Comparison of ENCODE assay signal across 27 mouse cellular contexts in genomic region chr3:98119338-98119737, GRCm38 (mm10). TPM values are rescaled to one million over a fixed set of nuclear protein-coding genes. Genes with fewer than 3 reads are reported as not detected.
A peak's percentile ranks its signal among the peaks of the same experiment; 100 is the strongest.
DNase-seq lines count a peak whose midpoint lies in the region; ATAC-seq lines count a peak whose summit lies in the region.
"Had no signal": no experiment of that assay in that cellular context is flagged by ENCODE, and none has a peak within 500 bp of the region (broad histone marks: within the 10 kb centered on the region; RNA-seq: fewer than 3 reads in every experiment).

No protein-coding gene starts in this region.

- peaks cover 82% of the 10 kb centered on the region for H3K36me3 ChIP-seq in embryonic facial prominence, embryonic 13.5 days
- peaks cover 97% of the 10 kb centered on the region for H3K36me3 ChIP-seq in embryonic facial prominence, embryonic 10.5 days (replicated peaks)
- H3K36me3 ChIP-seq in liver, embryonic 11.5 days (ENCODE audit: control insufficient read depth, insufficient read depth, low read length), result peaks cover 27% of the 10 kb centered on the region
- peaks cover 75% of the 10 kb centered on the region for H3K36me3 ChIP-seq in liver, embryonic 15.5 days (replicated peaks)
- peaks cover 37% of the 10 kb centered on the region for H3K36me3 ChIP-seq in hindbrain, embryonic 14.5 days (replicated peaks; ENCODE audit: control insufficient read depth, insufficient read depth)

- H3K27ac ChIP-seq in embryonic facial prominence, embryonic 13.5 days, result no peak overlapping the region
- H3K27ac ChIP-seq in embryonic facial prominence, embryonic 10.5 days (replicated peaks), result no peak overlapping the region
- no peak overlapping the region for H3K27ac ChIP-seq in liver, embryonic 11.5 days (ENCODE audit: low read depth, low read length)
- peak overlapping the region; percentile 48; the same call in 1 of the 2 replicates for H3K27ac ChIP-seq in liver, embryonic 15.5 days (replicated peaks)
- H3K27ac ChIP-seq in hindbrain, embryonic 14.5 days, result no peak overlapping the region
- H3K27ac ChIP-seq: embryonic facial prominence, embryonic 15.5 days; forebrain, embryonic 15.5 days; hindbrain, embryonic 10.5 days; hindbrain, postnatal 0 days had no signal

- no peak overlapping the region for H3K4me2 ChIP-seq in embryonic facial prominence, embryonic 13.5 days
- H3K4me2 ChIP-seq in liver, embryonic 11.5 days, result no peak overlapping the region
- H3K4me2 ChIP-seq in liver, embryonic 15.5 days, result no peak overlapping the region
- H3K4me2 ChIP-seq in hindbrain, embryonic 14.5 days (replicated peaks), result no peak overlapping the region
- H3K4me2 ChIP-seq: embryonic facial prominence, embryonic 15.5 days; forebrain, embryonic 15.5 days; heart, embryonic 11.5 days had no signal

- H3K27me3 ChIP-seq in embryonic facial prominence, embryonic 13.5 days, result no peaks in the 10 kb centered on the region
- no peaks in the 10 kb centered on the region for H3K27me3 ChIP-seq in embryonic facial prominence, embryonic 10.5 days (replicated peaks; ENCODE audit: low read depth, poor library complexity, severe bottlenecking)
- H3K27me3 ChIP-seq in liver, embryonic 11.5 days (replicated peaks; ENCODE audit: control insufficient read depth, insufficient read depth, low read length), result no peaks in the 10 kb centered on the region
- H3K27me3 ChIP-seq in liver, embryonic 15.5 days, result no peaks in the 10 kb centered on the region
- no peaks in the 10 kb centered on the region for H3K27me3 ChIP-seq in hindbrain, embryonic 14.5 days (ENCODE audit: control insufficient read depth, insufficient read depth, low read length)
- H3K27me3 ChIP-seq: embryonic facial prominence, embryonic 15.5 days; forebrain, embryonic 15.5 days; megakaryocyte, embryonic 14.5 days had no signal

- no peaks in the 10 kb centered on the region for H3K4me1 ChIP-seq in embryonic facial prominence, embryonic 13.5 days
- peaks cover 6% of the 10 kb centered on the region for H3K4me1 ChIP-seq in embryonic facial prominence, embryonic 10.5 days
- H3K4me1 ChIP-seq in liver, embryonic 11.5 days (replicated peaks; ENCODE audit: control insufficient read depth, insufficient read depth, low read length), result no peaks in the 10 kb centered on the region
- H3K4me1 ChIP-seq in liver, embryonic 15.5 days (replicated peaks), result peaks cover 12% of the 10 kb centered on the region
- H3K4me1 ChIP-seq in hindbrain, embryonic 14.5 days (replicated peaks; ENCODE audit: control insufficient read depth, insufficient read depth, low read length), result no peaks in the 10 kb centered on the region
- H3K4me1 ChIP-seq: embryonic facial prominence, embryonic 15.5 days; forebrain, embryonic 15.5 days had no signal

- intact Hi-C loops in heart, postnatal 10 days (cut with DNase I), result no loop called here

- no peak for ATAC-seq in embryonic facial prominence, embryonic 13.5 days (ENCODE audit: insufficient number of reproducible peaks, insufficient read depth, low FRiP score, low TSS enrichment, low read depth)
- ATAC-seq in liver, embryonic 11.5 days (replicated peaks; ENCODE audit: low FRiP score), result 0 out of 2 replicates have a peak, but pooled peaks have one; percentile 59
- peak; percentile 38; the same call in 1 of the 2 replicates for ATAC-seq in liver, embryonic 15.5 days (ENCODE audit: insufficient read depth)
- ATAC-seq in hindbrain, embryonic 14.5 days (ENCODE audit: low FRiP score), result no peak
- ATAC-seq: forebrain, embryonic 15.5 days; hindbrain, postnatal 0 days had no signal

- H3K9ac ChIP-seq in embryonic facial prominence, embryonic 13.5 days, result 0 out of 2 replicates have a peak overlapping the region, but pooled peaks have one; percentile 21
- H3K9ac ChIP-seq in liver, embryonic 11.5 days (ENCODE audit: low read depth, low read length), result no peak overlapping the region
- no peak overlapping the region for H3K9ac ChIP-seq in liver, embryonic 15.5 days
- no peak overlapping the region for H3K9ac ChIP-seq in hindbrain, embryonic 14.5 days
- H3K9ac ChIP-seq: embryonic facial prominence, embryonic 15.5 days; forebrain, embryonic 15.5 days had no signal

- 80% methylated on average over 6 of the region's 6 CpGs for WGBS in embryonic facial prominence, embryonic 13.5 days
- WGBS in embryonic facial prominence, embryonic 10.5 days, result 86% methylated on average over 6 of the region's 6 CpGs
- WGBS in liver, embryonic 11.5 days, result 75% methylated on average over 6 of the region's 6 CpGs
- WGBS in liver, embryonic 15.5 days (ENCODE audit: insufficient replicate concordance), result 59% methylated on average over 6 of the region's 6 CpGs
- WGBS in hindbrain, embryonic 14.5 days, result 63% methylated on average over 6 of the region's 6 CpGs

- H3K9me3 ChIP-seq in embryonic facial prominence, embryonic 13.5 days, result no peaks in the 10 kb centered on the region
- no peaks in the 10 kb centered on the region for H3K9me3 ChIP-seq in embryonic facial prominence, embryonic 10.5 days
- H3K9me3 ChIP-seq in liver, embryonic 11.5 days (ENCODE audit: control insufficient read depth, low read length), result no peaks in the 10 kb centered on the region
- H3K9me3 ChIP-seq in liver, embryonic 15.5 days (replicated peaks), result no peaks in the 10 kb centered on the region
- H3K9me3 ChIP-seq in hindbrain, embryonic 14.5 days (ENCODE audit: control insufficient read depth, low read length), result no peaks in the 10 kb centered on the region
- H3K9me3 ChIP-seq: embryonic facial prominence, embryonic 15.5 days; forebrain, embryonic 15.5 days; hindbrain, embryonic 10.5 days; megakaryocyte, embryonic 14.5 days had no signal

- no peak overlapping the region for H3K4me3 ChIP-seq in embryonic facial prominence, embryonic 13.5 days
- H3K4me3 ChIP-seq in embryonic facial prominence, embryonic 10.5 days, result no peak overlapping the region
- no peak overlapping the region for H3K4me3 ChIP-seq in liver, embryonic 11.5 days (ENCODE audit: low read depth, low read length)
- H3K4me3 ChIP-seq in liver, embryonic 15.5 days (replicated peaks), result no peak overlapping the region
- no peak overlapping the region for H3K4me3 ChIP-seq in hindbrain, embryonic 14.5 days (replicated peaks; ENCODE audit: low read length)
- H3K4me3 ChIP-seq: embryonic facial prominence, embryonic 15.5 days; forebrain, embryonic 15.5 days; hindbrain, embryonic 10.5 days; megakaryocyte, embryonic 14.5 days had no signal

- no peak for DNase-seq in embryonic facial prominence, embryonic 10.5 days (ENCODE audit: low spot score)
- DNase-seq in liver, embryonic 11.5 days (ENCODE audit: low spot score), result no peak
- no peak for DNase-seq in liver
- no peak for DNase-seq in heart, postnatal 10 days
- no peak for DNase-seq in hindbrain, embryonic 14.5 days (ENCODE audit: low spot score)
- DNase-seq: adrenal gland, postnatal 10 days; cerebellum, adult 18-20 months; cerebellum, postnatal 25 days; gastrocnemius, postnatal 10 days; kidney, adult 8-10 months; lung, adult 18-20 months; midbrain, embryonic 14.5 days; thymus, postnatal 25 days had no signal

RNA-seq across cellular contexts. Expression of gene Adam30, which starts 41.1 kb away (rescaled TPM):
- 0.33 TPM in 1 of 2 replicates, not detected in the other for polyA plus RNA-seq in embryonic facial prominence, embryonic 13.5 days (2015; fragmentation: Nextera tagmentation; extraction: Ambion mirVana)
- polyA plus RNA-seq in embryonic facial prominence, embryonic 10.5 days (2016; fragmentation: Nextera tagmentation; extraction: Ambion mirVana), result not detected in 2 replicates
- polyA plus RNA-seq in liver, embryonic 11.5 days (2014; fragmentation: Nextera tagmentation; extraction: Ambion mirVana), result not detected in 2 replicates
- polyA plus RNA-seq in liver, embryonic 15.5 days (2015; fragmentation: Nextera tagmentation; extraction: Ambion mirVana), result not detected in 2 replicates
- under 1 TPM in 1 of 2 experiments, not detected in 1; 0.10 TPM for total RNA-seq in heart, postnatal 10 days (2021)
- polyA plus RNA-seq in hindbrain, embryonic 14.5 days (2014; fragmentation: Nextera tagmentation; extraction: Ambion mirVana), result not detected in 2 replicates
- total RNA-seq: adrenal gland, postnatal 10 days; gastrocnemius, postnatal 10 days; layer of hippocampus, adult 18-20 months; layer of hippocampus, postnatal 14 days had no signal
- polyA plus RNA-seq: embryonic facial prominence, embryonic 15.5 days; forebrain, embryonic 15.5 days; heart, embryonic 11.5 days; heart, postnatal 0 days; hindbrain, embryonic 10.5 days; hindbrain, postnatal 0 days; limb, embryonic 11.5 days; midbrain, embryonic 14.5 days; neural tube, embryonic 11.5 days; small intestine, adult 2 months had no signal

Comparison
In these comparisons a context has a peak if more than half of its experiments do, and no peak if none do; other contexts are left out.
1. ATAC-seq: peak in liver, embryonic 11.5 days (single experiment) and liver, embryonic 15.5 days (single experiment); none in embryonic facial prominence, embryonic 13.5 days (single experiment) and hindbrain, embryonic 14.5 days (single experiment).